Mouse (Mus musculus): ENCODE data around the gene Iqcd. TPM values are rescaled to one million over a fixed set of nuclear protein-coding genes. Genes with fewer than 3 reads are reported as not detected.
A peak's percentile ranks its signal among the peaks of the same experiment; 100 is the strongest.

Gene Iqcd
- polyA plus RNA-seq, 1 experiment = 0.91 TPM

GRCm38 (mm10) chr5:120605241-120605661 is 16.4 kb downstream of the Iqcd start:
- H3K27me3 ChIP-seq (ENCODE audit: control insufficient read depth, insufficient read depth, insufficient read length) = no peaks in the 10 kb centered on the region
- peak overlapping the region; percentile 74 for H3K4me2 ChIP-seq (ENCODE audit: low read depth)
- no peaks in the 10 kb centered on the region for H3K36me3 ChIP-seq (ENCODE audit: control insufficient read depth, insufficient read depth)
- TF ChIP-seq SRF (IDR thresholded peaks at IDR 0.05; ENCODE audit: control insufficient read depth, insufficient read length, low read depth) = no peak
- no peak for TF ChIP-seq MYOG (IDR thresholded peaks at IDR 0.05; ENCODE audit: control insufficient read depth in 1 of 3, insufficient read depth in 1 of 3, insufficient read length in 2 of 3, low read depth in 2 of 3)
- TF ChIP-seq TCF3 (IDR thresholded peaks at IDR 0.05; ENCODE audit: insufficient read length, low read depth) = no peak
- no peak for TF ChIP-seq POLR2AphosphoS2 (IDR thresholded peaks at IDR 0.05; ENCODE audit: insufficient read length, low read depth)
- TF ChIP-seq POLR2A (IDR thresholded peaks at IDR 0.05; ENCODE audit: insufficient read length, low read depth) = no peak
- no peak for TF ChIP-seq MYOD1 (IDR thresholded peaks at IDR 0.05; ENCODE audit: control insufficient read depth in 1 of 3, insufficient read length in 2 of 3, low read depth in 2 of 3)
- no peak for TF ChIP-seq USF1 (IDR thresholded peaks at IDR 0.05; ENCODE audit: low read depth)
- no peak for TF ChIP-seq MAX (IDR thresholded peaks at IDR 0.05; ENCODE audit: low read depth)
- no peak for TF ChIP-seq CEBPB (IDR thresholded peaks at IDR 0.05; ENCODE audit: insufficient read depth, poor library complexity, severe bottlenecking)
- no peak for TF ChIP-seq TCF12 (IDR thresholded peaks at IDR 0.05; ENCODE audit: insufficient read depth, poor library complexity, severe bottlenecking)
- TF ChIP-seq REST (IDR thresholded peaks at IDR 0.05; ENCODE audit: insufficient read depth, insufficient read length) = no peak
- TF ChIP-seq E2F4 (IDR thresholded peaks at IDR 0.05; ENCODE audit: insufficient read depth) = no peak
- peak overlapping the region; percentile 13 for H3K4me3 ChIP-seq
- H3ac ChIP-seq (ENCODE audit: control insufficient read depth, insufficient read length) = no peak overlapping the region
- H3K79me2 ChIP-seq (ENCODE audit: control insufficient read depth, insufficient read depth) = no peaks in the 10 kb centered on the region

GRCm38 (mm10) chr5:120605688-120606087 is 16.9 kb downstream of the Iqcd start:
- Histone ChIP-seq H3K4me2 (ENCODE audit: low read depth) (peak overlapping the region; percentile 74), H3K27me3 (ENCODE audit: control insufficient read depth, insufficient read depth, insufficient read length) (no peaks in the 10 kb centered on the region), H3K79me2 (ENCODE audit: control insufficient read depth, insufficient read depth) (no peaks in the 10 kb centered on the region), H3ac (ENCODE audit: control insufficient read depth, insufficient read length) (no peak overlapping the region), H3K4me3 (peak overlapping the region; percentile 13), H3K36me3 (ENCODE audit: control insufficient read depth, insufficient read depth) (no peaks in the 10 kb centered on the region)
- TF ChIP-seq TCF3 (IDR thresholded peaks at IDR 0.05; ENCODE audit: insufficient read length, low read depth) (no peak), TCF12 (IDR thresholded peaks at IDR 0.05; ENCODE audit: insufficient read depth, poor library complexity, severe bottlenecking) (no peak), SRF (IDR thresholded peaks at IDR 0.05; ENCODE audit: control insufficient read depth, insufficient read length, low read depth) (no peak), MAX (IDR thresholded peaks at IDR 0.05; ENCODE audit: low read depth) (no peak), POLR2AphosphoS2 (IDR thresholded peaks at IDR 0.05; ENCODE audit: insufficient read length, low read depth) (no peak), USF1 (IDR thresholded peaks at IDR 0.05; ENCODE audit: low read depth) (no peak), CEBPB (IDR thresholded peaks at IDR 0.05; ENCODE audit: insufficient read depth, poor library complexity, severe bottlenecking) (no peak), MYOG (IDR thresholded peaks at IDR 0.05; ENCODE audit: control insufficient read depth in 1 of 3, insufficient read depth in 1 of 3, insufficient read length in 2 of 3, low read depth in 2 of 3) (no peak), REST (IDR thresholded peaks at IDR 0.05; ENCODE audit: insufficient read depth, insufficient read length) (no peak), E2F4 (IDR thresholded peaks at IDR 0.05; ENCODE audit: insufficient read depth) (no peak), MYOD1 (IDR thresholded peaks at IDR 0.05; ENCODE audit: control insufficient read depth in 1 of 3, insufficient read length in 2 of 3, low read depth in 2 of 3) (no peak), POLR2A (IDR thresholded peaks at IDR 0.05; ENCODE audit: insufficient read length, low read depth) (no peak)

GRCm38 (mm10) chr5:120606590-120607200 is 17.9 kb downstream of the Iqcd start:
- no peak overlapping the region for H3K4me2 ChIP-seq (ENCODE audit: low read depth)
- H3K27me3 ChIP-seq (ENCODE audit: control insufficient read depth, insufficient read depth, insufficient read length) = no peaks in the 10 kb centered on the region
- H3ac ChIP-seq (ENCODE audit: control insufficient read depth, insufficient read length) = no peak overlapping the region
- H3K4me3 ChIP-seq = no peak overlapping the region
- no peak for TF ChIP-seq REST (IDR thresholded peaks at IDR 0.05; ENCODE audit: insufficient read depth, insufficient read length)
- H3K79me2 ChIP-seq (ENCODE audit: control insufficient read depth, insufficient read depth) = peaks cover 5% of the 10 kb centered on the region
- H3K36me3 ChIP-seq (ENCODE audit: control insufficient read depth, insufficient read depth) = no peaks in the 10 kb centered on the region

GRCm38 (mm10) chr5:120607335-120607734 is 18.5 kb downstream of the Iqcd start:
- H3K27me3 ChIP-seq (ENCODE audit: control insufficient read depth, insufficient read depth, insufficient read length) = no peaks in the 10 kb centered on the region
- TF ChIP-seq E2F4 (IDR thresholded peaks at IDR 0.05; ENCODE audit: insufficient read depth) (no peak), TCF3 (IDR thresholded peaks at IDR 0.05; ENCODE audit: insufficient read length, low read depth) (no peak), MAX (IDR thresholded peaks at IDR 0.05; ENCODE audit: low read depth) (no peak), TCF12 (IDR thresholded peaks at IDR 0.05; ENCODE audit: insufficient read depth, poor library complexity, severe bottlenecking) (no peak), MYOD1 (IDR thresholded peaks at IDR 0.05; ENCODE audit: control insufficient read depth in 1 of 3, insufficient read length in 2 of 3, low read depth in 2 of 3) (no peak)
- H3K79me2 ChIP-seq (ENCODE audit: control insufficient read depth, insufficient read depth) = peaks cover 9% of the 10 kb centered on the region
- no peaks in the 10 kb centered on the region for H3K36me3 ChIP-seq (ENCODE audit: control insufficient read depth, insufficient read depth)
- no peak overlapping the region for H3K4me3 ChIP-seq
- no peak overlapping the region for H3K4me2 ChIP-seq (ENCODE audit: low read depth)
- H3ac ChIP-seq (ENCODE audit: control insufficient read depth, insufficient read length) = no peak overlapping the region

GRCm38 (mm10) chr5:120609246-120609775 is 20.5 kb downstream of the Iqcd start:
- Histone ChIP-seq H3K4me2 (ENCODE audit: low read depth) (no peak overlapping the region), H3K36me3 (ENCODE audit: control insufficient read depth, insufficient read depth) (no peaks in the 10 kb centered on the region), H3ac (ENCODE audit: control insufficient read depth, insufficient read length) (no peak overlapping the region), H3K27me3 (ENCODE audit: control insufficient read depth, insufficient read depth, insufficient read length) (no peaks in the 10 kb centered on the region), H3K4me3 (no peak overlapping the region), H3K79me2 (ENCODE audit: control insufficient read depth, insufficient read depth) (peaks cover 19% of the 10 kb centered on the region)
- TF ChIP-seq USF1 (IDR thresholded peaks at IDR 0.05; ENCODE audit: low read depth) (no peak), MAX (IDR thresholded peaks at IDR 0.05; ENCODE audit: low read depth) (no peak), SRF (IDR thresholded peaks at IDR 0.05; ENCODE audit: control insufficient read depth, insufficient read length, low read depth) (no peak), POLR2AphosphoS2 (IDR thresholded peaks at IDR 0.05; ENCODE audit: insufficient read length, low read depth) (no peak), POLR2A (IDR thresholded peaks at IDR 0.05; ENCODE audit: insufficient read length, low read depth) (no peak), TCF12 (IDR thresholded peaks at IDR 0.05; ENCODE audit: insufficient read depth, poor library complexity, severe bottlenecking) (no peak), E2F4 (IDR thresholded peaks at IDR 0.05; ENCODE audit: insufficient read depth) (no peak), MYOD1 (IDR thresholded peaks at IDR 0.05; ENCODE audit: control insufficient read depth in 1 of 3, insufficient read length in 2 of 3, low read depth in 2 of 3) (no peak), MYOG (IDR thresholded peaks at IDR 0.05; ENCODE audit: control insufficient read depth in 1 of 3, insufficient read depth in 1 of 3, insufficient read length in 2 of 3, low read depth in 2 of 3) (no peak), REST (IDR thresholded peaks at IDR 0.05; ENCODE audit: insufficient read depth, insufficient read length) (no peak), CEBPB (IDR thresholded peaks at IDR 0.05; ENCODE audit: insufficient read depth, poor library complexity, severe bottlenecking) (no peak), TCF3 (IDR thresholded peaks at IDR 0.05; ENCODE audit: insufficient read length, low read depth) (no peak)
